Comparison of ENCODE assay signal across 8 mouse cellular contexts in genomic region chr8:87938351-87939232, GRCm38 (mm10). TPM values are rescaled to one million over a fixed set of nuclear protein-coding genes. Genes with fewer than 3 reads are reported as not detected.
DNase-seq lines count a peak whose midpoint lies in the region; ATAC-seq and TF ChIP-seq lines count a peak whose summit lies in the region.

No protein-coding gene starts in this region.

- ATAC-seq in kidney, embryonic 14.5 days (ENCODE audit: low FRiP score, low TSS enrichment), result peak; percentile 93
- ATAC-seq in kidney, embryonic 16.5 days (ENCODE audit: low FRiP score, low TSS enrichment), result peak; percentile 95
- 0 out of 2 replicates have a peak, but pooled peaks have one; percentile 15 for ATAC-seq in liver, postnatal 0 days

- peak overlapping the region; percentile 46; the same call in 1 of the 2 replicates for H3K9ac ChIP-seq in kidney, embryonic 14.5 days (ENCODE audit: low read depth, low read length)
- H3K9ac ChIP-seq in kidney, embryonic 16.5 days (replicated peaks; ENCODE audit: low read length), result peak overlapping the region; percentile 60
- no peak overlapping the region for H3K9ac ChIP-seq in liver, postnatal 0 days (replicated peaks)

- peaks cover 51% of the 10 kb centered on the region for H3K4me1 ChIP-seq in kidney, embryonic 14.5 days (ENCODE audit: control insufficient read depth, insufficient read depth, low read length)
- H3K4me1 ChIP-seq in kidney, embryonic 16.5 days (ENCODE audit: insufficient read depth, low read length), result peaks cover 50% of the 10 kb centered on the region
- peaks cover 7% of the 10 kb centered on the region for H3K4me1 ChIP-seq in liver, postnatal 0 days (ENCODE audit: insufficient read depth)

- no peak for TF ChIP-seq EP300 in liver, postnatal 0 days (IDR thresholded peaks at IDR 0.05; ENCODE audit: low read depth)

- H3K9me3 ChIP-seq in kidney, embryonic 14.5 days (ENCODE audit: control insufficient read depth, low read length), result no peaks in the 10 kb centered on the region
- no peaks in the 10 kb centered on the region for H3K9me3 ChIP-seq in kidney, embryonic 16.5 days (ENCODE audit: low read length)
- H3K9me3 ChIP-seq in liver, postnatal 0 days (ENCODE audit: low read length), result no peaks in the 10 kb centered on the region

- DNase-seq in kidney, adult 11 months, result no peak
- peak; percentile 78 for DNase-seq in embryo, embryonic 9.5 days (ENCODE audit: extremely low spot score)
- DNase-seq in gastrocnemius, postnatal 4 days (ENCODE audit: low spot score in 2 of 2), result peak; percentile 37 to 71
- no peak for DNase-seq in liver, postnatal 0 days
- peak; percentile 60 for DNase-seq in ovary, postnatal 36 days (ENCODE audit: low spot score)
- no peak for DNase-seq in thymus, postnatal 36 days

- H3K27ac ChIP-seq in kidney, embryonic 14.5 days (ENCODE audit: low read depth, low read length), result peak overlapping the region; percentile 72
- H3K27ac ChIP-seq in kidney, embryonic 16.5 days (ENCODE audit: low read length), result peak overlapping the region; percentile 94
- H3K27ac ChIP-seq in liver, postnatal 0 days (ENCODE audit: low read depth), result peak overlapping the region; percentile 30; the same call in 1 of the 2 replicates

- TF ChIP-seq CTCF in liver, postnatal 0 days (IDR thresholded peaks at IDR 0.05; ENCODE audit: low read depth), result no peak

- H3K36me3 ChIP-seq in kidney, embryonic 14.5 days (ENCODE audit: control insufficient read depth, insufficient read depth, low read length), result no peaks in the 10 kb centered on the region
- no peaks in the 10 kb centered on the region for H3K36me3 ChIP-seq in kidney, embryonic 16.5 days (ENCODE audit: insufficient read depth, low read length)
- no peaks in the 10 kb centered on the region for H3K36me3 ChIP-seq in liver, postnatal 0 days (replicated peaks; ENCODE audit: insufficient read depth, low read length)

- H3K27me3 ChIP-seq in kidney, embryonic 14.5 days (ENCODE audit: control insufficient read depth, insufficient read depth, low read length), result no peaks in the 10 kb centered on the region
- H3K27me3 ChIP-seq in kidney, embryonic 16.5 days (ENCODE audit: insufficient read depth, low read length), result no peaks in the 10 kb centered on the region
- H3K27me3 ChIP-seq in liver, postnatal 0 days (ENCODE audit: insufficient read depth, low read length), result peaks cover 3% of the 10 kb centered on the region; the same call in 1 of the 2 replicates

- H3K4me3 ChIP-seq in kidney, embryonic 14.5 days (ENCODE audit: low read length), result peak overlapping the region; percentile 11; the same call in 1 of the 2 replicates
- peak overlapping the region; percentile 40 for H3K4me3 ChIP-seq in kidney, embryonic 16.5 days (ENCODE audit: low read length)
- no peak overlapping the region for H3K4me3 ChIP-seq in liver, postnatal 0 days (ENCODE audit: low read depth, low read length)

- WGBS in kidney, embryonic 14.5 days, result 1% methylated on average over 20 of the region's 20 CpGs
- WGBS in kidney, embryonic 16.5 days, result under 1% methylated on average over 20 of the region's 20 CpGs
- WGBS in liver, postnatal 0 days (ENCODE audit: insufficient replicate concordance), result 7% methylated on average over 19 of the region's 20 CpGs

- H3K4me2 ChIP-seq in kidney, embryonic 14.5 days (replicated peaks; ENCODE audit: low read depth, low read length), result peak overlapping the region; percentile 42
- peak overlapping the region; percentile 62 for H3K4me2 ChIP-seq in kidney, embryonic 16.5 days (replicated peaks; ENCODE audit: low read depth, low read length)
- H3K4me2 ChIP-seq in liver, postnatal 0 days (ENCODE audit: low read depth, low read length), result 0 out of 2 replicates have a peak overlapping the region, but pooled peaks have one; percentile 20

RNA-seq across cellular contexts. Expression of gene Zfp423, which starts 20.8 kb away (rescaled TPM):
- polyA plus RNA-seq in kidney, embryonic 14.5 days (2014; fragmentation: Nextera tagmentation; extraction: Ambion mirVana), result 15.3 and 18.8 TPM in 2 replicates
- 10 to 100 TPM; 31.4 to 36.4 TPM for total RNA-seq in gastrocnemius, postnatal 4 days (2021)
- 9.1 and 11.4 TPM in 2 replicates for polyA plus RNA-seq in kidney, embryonic 16.5 days (2015; fragmentation: Nextera tagmentation; extraction: Ambion mirVana)
- polyA plus RNA-seq in liver, postnatal 0 days (2015; fragmentation: Nextera tagmentation; extraction: Ambion mirVana), result 0.31 and 0.36 TPM in 2 replicates

Comparison
In these comparisons a context has a peak if more than half of its experiments do, and no peak if none do; other contexts are left out.
1. ATAC-seq: peak in every context shown above with its lines; median percentile 95 in kidney, embryonic 16.5 days; 93 in kidney, embryonic 14.5 days; 15 in liver, postnatal 0 days.
2. H3K27ac ChIP-seq: peak in every context shown above with its lines; median percentile 94 in kidney, embryonic 16.5 days; 72 in kidney, embryonic 14.5 days; 30 in liver, postnatal 0 days.
3. DNase-seq: peak in embryo, embryonic 9.5 days (single experiment), gastrocnemius, postnatal 4 days (2 of 2) and ovary, postnatal 36 days (single experiment); none in kidney, adult 11 months (single experiment), liver, postnatal 0 days (single experiment) and thymus, postnatal 36 days (0 of 2).
4. Peak in every context shown above with its lines, with median percentiles within 50 percentile points of each other: H3K4me2 ChIP-seq.